13 mouse cellular contexts compared by ENCODE assay signal in genomic region chr2:167243831-167244563, GRCm38 (mm10).
"Had no signal": no experiment of that assay in that cellular context is flagged by ENCODE, and none has a peak within 500 bp of the region (broad histone marks: within the 10 kb centered on the region; RNA-seq: fewer than 3 reads in every experiment).

No protein-coding gene starts in this region.

- H3K4me2 ChIP-seq: limb, embryonic 12.5 days; lung, embryonic 14.5 days had no signal

- H3K27ac ChIP-seq: kidney, postnatal 0 days; limb, embryonic 12.5 days; liver, embryonic 14.5 days; midbrain, embryonic 10.5 days had no signal

- H3K9ac ChIP-seq: limb, embryonic 12.5 days; liver, embryonic 14.5 days; lung, embryonic 14.5 days had no signal

- ATAC-seq: intestine, embryonic 16.5 days; midbrain, embryonic 16.5 days had no signal

- H3K36me3 ChIP-seq: limb, embryonic 12.5 days; midbrain, embryonic 10.5 days had no signal

- DNase-seq: kidney, adult 9 months; kidney, postnatal 36 days; layer of hippocampus, adult 9-11 months; layer of hippocampus, postnatal 36 days; lung, embryonic 14.5 days; right cerebral cortex, postnatal 25 days; thymus, postnatal 4 days had no signal

- H3K4me3 ChIP-seq: limb, embryonic 12.5 days; midbrain, embryonic 10.5 days had no signal
